Mouse (Mus musculus): Measurements from ENCODE around the gene Rbms2.
"Not testable (repeated sequence)": the region's sequence is repeated elsewhere in the genome, so short reads cannot be mapped to it uniquely, and the experiment has no call there.

The Rbms2 gene

GRCm38 (mm10) chr10:128194551-128195461, 14.7 kb upstream of the Rbms2 start:
- in situ Hi-C loops (cut with MboI; ENCODE audit: low pct_unique_long_range_greater_than_20kb in 1 of 2, low sequenced_read_pairs in 2 of 2, unreplicated experiment in 1 of 2), result loop anchor here (10.0 to 25.0 kb wide), 2 partner anchors 100 to 458 kb away; partner anchors contain the start of genes Baz2a (in 1 of the 2) and Zbtb39 (in 1 of the 2)

- in situ Hi-C loops (cut with MboI; ENCODE audit: low pct_unique_long_range_greater_than_20kb in 1 of 2, low sequenced_read_pairs in 2 of 2, unreplicated experiment in 1 of 2), result loop anchor here (10.0 to 25.0 kb wide), 2 partner anchors 99 to 457 kb away; partner anchors contain the start of genes Baz2a (in 1 of the 2) and Zbtb39 (in 1 of the 2)
Observed at GRCm38 (mm10) chr10:128194024-128194550, 14.0 kb upstream of the Rbms2 start, which contains the start of gene Gls2. TSS of gene Gls2 (plus strand) at chr10:128194457.

GRCm38 (mm10) chr10:128193113-128193512, 13.0 kb upstream of the Rbms2 start:
- in situ Hi-C loops (cut with MboI; ENCODE audit: low pct_unique_long_range_greater_than_20kb in 1 of 2, low sequenced_read_pairs in 2 of 2, unreplicated experiment in 1 of 2), result loop anchor here (10.0 to 25.0 kb wide), 2 partner anchors 98 to 456 kb away; partner anchors contain the start of genes Baz2a (in 1 of the 2) and Zbtb39 (in 1 of the 2)

- in situ Hi-C loops (cut with MboI; ENCODE audit: low pct_unique_long_range_greater_than_20kb in 1 of 2, low sequenced_read_pairs in 2 of 2, unreplicated experiment in 1 of 2), result loop anchor here (10.0 to 25.0 kb wide), 2 partner anchors 97 to 455 kb away; partner anchors contain the start of genes Baz2a (in 1 of the 2) and Zbtb39 (in 1 of the 2)
Observed at GRCm38 (mm10) chr10:128192030-128192766, 12.1 kb upstream of the Rbms2 start.

GRCm38 (mm10) chr10:128191472-128191871, 11.4 kb upstream of the Rbms2 start:
- in situ Hi-C loops (cut with MboI; ENCODE audit: low pct_unique_long_range_greater_than_20kb in 1 of 2, low sequenced_read_pairs in 2 of 2, unreplicated experiment in 1 of 2), result loop anchor here (10.0 to 25.0 kb wide), 2 partner anchors 97 to 454 kb away; partner anchors contain the start of genes Baz2a (in 1 of the 2) and Zbtb39 (in 1 of the 2)

- in situ Hi-C loops (cut with MboI; ENCODE audit: low pct_unique_long_range_greater_than_20kb in 1 of 2, low sequenced_read_pairs in 2 of 2, unreplicated experiment in 1 of 2), result loop anchor here (5.0 to 25.0 kb wide), 3 partner anchors 46 to 451 kb away; partner anchors contain the start of gene Zbtb39 (in 1 of the 2)
Observed at GRCm38 (mm10) chr10:128188242-128188877, 8.3 kb upstream of the Rbms2 start.

GRCm38 (mm10) chr10:128187181-128187605, 7.1 kb upstream of the Rbms2 start:
- in situ Hi-C loops (cut with MboI; ENCODE audit: low pct_unique_long_range_greater_than_20kb in 1 of 2, low sequenced_read_pairs in 2 of 2, unreplicated experiment in 1 of 2), result loop anchor here (5.0 to 25.0 kb wide), 3 partner anchors 45 to 450 kb away; partner anchors contain the start of gene Zbtb39 (in 1 of the 2)

GRCm38 (mm10) chr10:128185959-128186358, 5.9 kb upstream of the Rbms2 start:
- in situ Hi-C loops (cut with MboI; ENCODE audit: low pct_unique_long_range_greater_than_20kb in 1 of 2, low sequenced_read_pairs in 2 of 2, unreplicated experiment in 1 of 2), result loop anchor here (5.0 to 25.0 kb wide), 3 partner anchors 44 to 449 kb away; partner anchors contain the start of gene Zbtb39 (in 1 of the 2)

GRCm38 (mm10) chr10:128185277-128185940, 5.3 kb upstream of the Rbms2 start:
- in situ Hi-C loops (cut with MboI; ENCODE audit: low pct_unique_long_range_greater_than_20kb in 1 of 2, low sequenced_read_pairs in 2 of 2, unreplicated experiment in 1 of 2), result loop anchor here (5.0 to 25.0 kb wide), 3 partner anchors 43 to 448 kb away; partner anchors contain the start of gene Zbtb39 (in 1 of the 2)

- in situ Hi-C loops (cut with MboI; ENCODE audit: low pct_unique_long_range_greater_than_20kb in 1 of 2, low sequenced_read_pairs in 2 of 2, unreplicated experiment in 1 of 2), result loop anchor here in 1 of 2 experiments (5.0 to 25.0 kb wide), 2 partner anchors 42 to 447 kb away; partner anchors contain the start of gene Zbtb39
Observed at GRCm38 (mm10) chr10:128184296-128184695, 4.2 kb upstream of the Rbms2 start.

- in situ Hi-C loops (cut with MboI; ENCODE audit: low pct_unique_long_range_greater_than_20kb in 1 of 2, low sequenced_read_pairs in 2 of 2, unreplicated experiment in 1 of 2), result loop anchor here in 1 of 2 experiments (25.0 kb wide), 1 partner anchor 440 kb away; the partner anchor contains the start of gene Zbtb39
Observed at GRCm38 (mm10) chr10:128177316-128177715, 2.8 kb downstream of the Rbms2 start.

- in situ Hi-C loops (cut with MboI; ENCODE audit: low pct_unique_long_range_greater_than_20kb in 1 of 2, low sequenced_read_pairs in 2 of 2, unreplicated experiment in 1 of 2), result loop anchor here in 1 of 2 experiments (25.0 kb wide), 1 partner anchor 439 kb away; the partner anchor contains the start of gene Zbtb39
Observed at GRCm38 (mm10) chr10:128175996-128176755, 3.9 kb downstream of the Rbms2 start.

GRCm38 (mm10) chr10:128175302-128175701, 4.8 kb downstream of the Rbms2 start:
- in situ Hi-C loops (cut with MboI; ENCODE audit: low pct_unique_long_range_greater_than_20kb in 1 of 2, low sequenced_read_pairs in 2 of 2, unreplicated experiment in 1 of 2), result loop anchor here in 1 of 2 experiments (25.0 kb wide), 1 partner anchor 438 kb away; the partner anchor contains the start of gene Zbtb39

GRCm38 (mm10) chr10:128171348-128171747, 8.7 kb downstream of the Rbms2 start:
- in situ Hi-C loops (cut with MboI; ENCODE audit: low pct_unique_long_range_greater_than_20kb in 1 of 2, low sequenced_read_pairs in 2 of 2, unreplicated experiment in 1 of 2), result not testable (repeated sequence)

- in situ Hi-C loops (cut with MboI; ENCODE audit: low pct_unique_long_range_greater_than_20kb in 1 of 2, low sequenced_read_pairs in 2 of 2, unreplicated experiment in 1 of 2), result no loop called here
Observed at GRCm38 (mm10) chr10:128167091-128167490, 13.0 kb downstream of the Rbms2 start.

GRCm38 (mm10) chr10:128165726-128166125, 14.4 kb downstream of the Rbms2 start:
- in situ Hi-C loops (cut with MboI; ENCODE audit: low pct_unique_long_range_greater_than_20kb in 1 of 2, low sequenced_read_pairs in 2 of 2, unreplicated experiment in 1 of 2), result not testable (repeated sequence)

Data from mouse embryonic stem cell (cell line).